Mouse (Mus musculus) heart, postnatal 4 days (tissue): ENCODE measurements around the gene Hsf2. TPM values are rescaled to one million over a fixed set of nuclear protein-coding genes. Genes with fewer than 3 reads are reported as not detected.
"Not testable (repeated sequence)": the region's sequence is repeated elsewhere in the genome, so short reads cannot be mapped to it uniquely, and the experiment has no call there.

ENCODE experiments used
- DNase-seq: peaks from one replicate; pipeline ENCODE4 v3.0.0; 2021
- total RNA-seq, 2 experiments: library from RNA; stranded (reverse); gene quantifications; 2 replicates each; pipeline ENCODE4 v1.2.3; 2021

The Hsf2 gene
- total RNA-seq, 2 experiments from 2014 or later = 23.6 to 24.6 TPM

DNA sequence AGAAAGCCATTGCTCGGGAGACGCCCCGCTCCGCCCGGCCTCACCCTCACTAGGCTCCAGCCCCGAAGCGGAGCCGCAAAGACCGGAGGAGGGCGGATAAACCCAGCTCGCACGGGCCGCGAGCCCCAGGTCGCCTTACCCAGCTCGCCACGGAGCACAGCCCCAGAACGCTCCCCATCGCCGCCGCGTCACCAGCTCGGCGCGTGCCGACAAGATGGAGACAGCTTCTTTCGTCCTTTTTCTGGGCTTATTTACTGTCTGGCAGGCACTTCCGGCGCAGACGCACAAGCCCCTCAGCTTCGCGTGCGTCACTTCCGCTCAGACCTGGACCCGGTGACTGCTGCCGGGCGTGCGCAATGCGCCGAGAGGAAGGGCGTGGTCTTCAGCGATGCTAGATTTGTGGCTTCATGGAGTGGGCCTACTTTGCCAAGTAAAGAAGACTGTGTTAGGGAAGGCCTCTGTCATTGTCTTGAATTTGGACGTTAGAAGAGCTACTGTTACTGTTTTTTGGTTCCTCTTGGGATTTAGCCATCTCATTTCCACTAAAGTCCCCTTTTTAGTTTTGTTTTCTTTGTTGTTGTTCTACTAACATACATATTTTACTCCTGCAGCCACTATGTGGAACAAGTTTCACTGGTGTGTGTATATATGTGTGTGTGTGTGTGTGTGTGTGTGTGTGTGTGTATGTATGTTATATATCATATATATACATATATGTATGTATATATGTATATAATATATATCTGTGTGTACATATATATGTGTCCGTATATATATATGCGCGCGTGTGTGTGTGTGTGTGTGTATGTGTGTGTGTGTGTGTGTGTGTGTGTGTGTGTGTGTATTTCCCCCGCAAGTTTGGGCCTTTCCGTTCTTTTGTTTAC lies 46.3 kb downstream of the Hsf2 start, which contains the start of gene Serinc1:
Serinc1 (minus strand) TSS at position 313 of the 884 bp plus-strand sequence.
- DNase-seq = peak; percentile 95

- not testable (repeated sequence) for DNase-seq
Measured at GRCm38 (mm10) chr10:57543890-57544289, 57.7 kb downstream of the Hsf2 start.

- DNase-seq = no peak
Measured at GRCm38 (mm10) chr10:57549631-57550030, 63.4 kb downstream of the Hsf2 start.

GRCm38 (mm10) chr10:57553719-57554118 lies 67.5 kb downstream of the Hsf2 start:
- DNase-seq = no peak

DNA sequence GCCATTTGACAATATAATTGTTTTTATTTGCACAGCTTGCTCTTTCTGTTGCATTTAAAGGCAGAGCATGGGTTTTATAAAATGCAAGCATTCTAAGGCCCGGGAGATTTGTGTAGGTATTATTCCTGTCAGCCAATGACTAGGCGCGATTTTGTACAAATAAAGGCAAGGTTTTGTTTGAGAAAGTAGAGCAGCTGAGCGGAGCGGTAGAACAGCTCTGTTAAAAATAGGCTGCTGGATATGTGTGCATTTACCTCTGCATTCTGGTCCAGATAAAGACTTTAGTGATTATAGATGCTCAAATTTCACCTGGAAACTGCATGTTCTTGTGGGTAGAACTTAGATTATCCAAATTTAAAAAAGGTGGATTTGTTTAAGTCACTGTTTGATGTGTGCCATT lies 71.4 kb downstream of the Hsf2 start:
- no peak for DNase-seq

Other genes with a start within 250 kb of the Hsf2 start
- gene Serinc1, start 46.1 kb downstream of the Hsf2 start, total RNA-seq = 100 to 1,000 TPM; 212 to 222 TPM
- gene Pkib, start 145.6 kb downstream of the Hsf2 start, total RNA-seq = 1 to 10 TPM in 1 of 2 experiments, under 1 TPM in 1; 0.61 to 1.4 TPM